Mouse (Mus musculus) midbrain, embryonic 11.5 days (tissue): Measurements from ENCODE around the gene Skap1. TPM values are rescaled to one million over a fixed set of nuclear protein-coding genes. Genes with fewer than 3 reads are reported as not detected.

Experiments
- ATAC-seq: fragments of 200-750 bp; cut with Nextera tagmentation; 2 replicates; pipeline ENCODE4 v1.8.0; 2017; ENCODE audit warnings: moderate TSS enrichment, moderate library complexity; ENCODE audit not compliant: low FRiP score
- DNase-seq: peaks from one replicate; pipeline ENCODE4 v3.0.0; 2015; ENCODE audit warnings: low spot score; ENCODE audit errors: missing footprints
- H3K27ac ChIP-seq: fragments of 300-500 bp; sonication (generic); 2 replicates; pipeline ENCODE4 v1.5.1; 2014; ENCODE audit warnings: low read depth, low read length
- H3K27me3 ChIP-seq: fragments of 300-500 bp; sonication (generic); 2 replicates; pipeline ENCODE4 v1.6.1; 2014; ENCODE audit warnings: mild to moderate bottlenecking, low read length, moderate library complexity, mixed read lengths; ENCODE audit not compliant: control insufficient read depth, insufficient read depth
- H3K36me3 ChIP-seq: fragments of 300-500 bp; sonication (generic); 2 replicates; pipeline ENCODE4 v1.6.1; 2014; ENCODE audit warnings: mild to moderate bottlenecking, low read length, moderate library complexity, mixed read lengths; ENCODE audit not compliant: control insufficient read depth, insufficient read depth
- H3K4me1 ChIP-seq: fragments of 300-500 bp; sonication (generic); 2 replicates; pipeline ENCODE4 v1.6.1; 2014; ENCODE audit warnings: low read length; ENCODE audit not compliant: control insufficient read depth, insufficient read depth
- H3K4me2 ChIP-seq: fragments of 300-500 bp; sonication (generic); 2 replicates; pipeline ENCODE4 v1.6.1; 2014; ENCODE audit warnings: mild to moderate bottlenecking, moderate library complexity
- H3K4me3 ChIP-seq: fragments of 300-500 bp; sonication (generic); 2 replicates; pipeline ENCODE4 v1.5.1; 2014; ENCODE audit warnings: low read depth, low read length
- H3K9ac ChIP-seq: fragments of 300-500 bp; sonication (generic); 2 replicates; pipeline ENCODE4 v1.6.1; 2014; ENCODE audit warnings: low read length
- H3K9me3 ChIP-seq: fragments of 300-500 bp; sonication (generic); 2 replicates; pipeline ENCODE4 v1.6.1; 2016; ENCODE audit warnings: low read length; ENCODE audit not compliant: control insufficient read depth
- WGBS: fragments of 180-500 bp; shearing (Covaris S2); extraction: QIAGEN DNeasy Blood & Tissue Kit; methylation state at CpG from one replicate; pipeline ENCODE4 v1.1.7; 2014; 5-methylcytosine and 5-hydroxymethylcytosine counted together
- polyA plus RNA-seq: library from polyadenylated mRNA; unstranded; fragments of >200 nt; fragmentation: Nextera tagmentation; extraction: Ambion mirVana; gene quantifications from 2 replicates; pipeline ENCODE4 v1.2.1, GENCODE M21; 2014

The Skap1 gene
- polyA plus RNA-seq, 1 experiment from 2014 or later = 1.3 TPM

- Histone ChIP-seq H3K36me3 (peaks cover 39% of the 10 kb centered on the region), H3K4me1 (no peaks in the 10 kb centered on the region), H3K9me3 (no peaks in the 10 kb centered on the region), H3K9ac (no peak overlapping the region), H3K4me3 (no peak overlapping the region), H3K27me3 (no peaks in the 10 kb centered on the region), H3K27ac (no peak overlapping the region), H3K4me2 (no peak overlapping the region)
- DNase-seq (no peak), ATAC-seq (no peak)
- WGBS = 75% methylated on average over 1 of the region's 1 CpGs
Measured at GRCm38 (mm10) chr11:96808066-96808465, 343.7 kb downstream of the Skap1 start.

Other genes with a start within 250 kb of the Skap1 start
- not detected in 2 replicates for gene Hoxb9, start 193.1 kb upstream of the Skap1 start, polyA plus RNA-seq
- gene Hoxb8, start 182.7 kb upstream of the Skap1 start, polyA plus RNA-seq = not detected in 2 replicates
- gene Hoxb7, start 178.0 kb upstream of the Skap1 start, polyA plus RNA-seq = not detected in 2 replicates
- not detected in 2 replicates for gene Hoxb6, start 172.1 kb upstream of the Skap1 start, polyA plus RNA-seq
- not detected in 2 replicates for gene Hoxb5, start 161.3 kb upstream of the Skap1 start, polyA plus RNA-seq
- gene Hoxb4, start 146.3 kb upstream of the Skap1 start, polyA plus RNA-seq = not detected in 2 replicates
- gene Hoxb3, start 141.3 kb upstream of the Skap1 start, polyA plus RNA-seq = not detected in 2 replicates
- not detected in 2 replicates for gene Hoxb2, start 114.1 kb upstream of the Skap1 start, polyA plus RNA-seq
- not detected in 2 replicates for gene Hoxb1, start 98.8 kb upstream of the Skap1 start, polyA plus RNA-seq